Mouse (Mus musculus) ES-Bruce4 (cell line): Measurements from ENCODE around the gene Mast4.

Source experiments
- CTCF ChIP-seq: IDR thresholded peaks from one replicate; pipeline ENCODE4 v1.8.1; 2011; ENCODE audit warnings: low read depth, low read length
- EP300 ChIP-seq: IDR thresholded peaks from 2 replicates; pipeline ENCODE4 v1.6.1; 2011; ENCODE audit warnings: low read depth, low read length; ENCODE audit not compliant: insufficient read depth
- POLR2A ChIP-seq: IDR thresholded peaks from one replicate; pipeline ENCODE4 v1.8.1; 2011; ENCODE audit warnings: low read length; ENCODE audit not compliant: insufficient read depth

GRCm38 (mm10) chr13:103225217-103225894 lies 108.9 kb downstream of the Mast4 start:
- no peak for TF ChIP-seq POLR2A
- TF ChIP-seq CTCF: no peak
- TF ChIP-seq EP300: no peak
